Mouse (Mus musculus) 3134 (cell line): Measurements from ENCODE around the gene Emc6.

ENCODE experiments used
- DNase-seq: peaks from one replicate; pipeline ENCODE4 v3.0.0-alpha.2; 2011; ENCODE audit warnings: low spot score; ENCODE audit not compliant: insufficient read length; ENCODE audit errors: extremely low read depth

The Emc6 gene

GRCm38 (mm10) chr11:73177509-73177875 lies 655 bp upstream of the Emc6 start:
- DNase-seq: peak; percentile 92

- DNase-seq: no peak
Measured at GRCm38 (mm10) chr11:73176186-73176585, 651 bp downstream of the Emc6 start.

- DNase-seq: no peak
Measured at GRCm38 (mm10) chr11:73175612-73176011, 1.2 kb downstream of the Emc6 start.

GRCm38 (mm10) chr11:73172186-73172585 lies 4.7 kb downstream of the Emc6 start:
- no peak for DNase-seq

GRCm38 (mm10) chr11:73169231-73169630 lies 7.6 kb downstream of the Emc6 start:
- DNase-seq: no peak

- DNase-seq: no peak
Measured at GRCm38 (mm10) chr11:73168576-73168975, 8.3 kb downstream of the Emc6 start.

GRCm38 (mm10) chr11:73168071-73168470 lies 8.8 kb downstream of the Emc6 start:
- DNase-seq: no peak

- DNase-seq: no peak
Measured at GRCm38 (mm10) chr11:73162284-73162683, 14.6 kb downstream of the Emc6 start.

GRCm38 (mm10) chr11:73161616-73162015 lies 15.2 kb downstream of the Emc6 start:
- DNase-seq: peak; percentile 47

- peak; percentile 76 for DNase-seq
Measured at GRCm38 (mm10) chr11:73160811-73161200, 16.0 kb downstream of the Emc6 start.

GRCm38 (mm10) chr11:73159957-73160810 lies 16.7 kb downstream of the Emc6 start, which contains the start of gene P2rx5:
Gene P2rx5 (plus strand): TSS chr11:73160421.
- DNase-seq: no peak

- no peak for DNase-seq
Measured at GRCm38 (mm10) chr11:73155071-73155470, 21.8 kb downstream of the Emc6 start.

GRCm38 (mm10) chr11:73148209-73148608 lies 28.6 kb downstream of the Emc6 start:
- no peak for DNase-seq

- DNase-seq: no peak
Measured at GRCm38 (mm10) chr11:73146975-73147365, 29.9 kb downstream of the Emc6 start.

GRCm38 (mm10) chr11:73146026-73146974 lies 30.5 kb downstream of the Emc6 start:
- DNase-seq: no peak

- no peak for DNase-seq
Measured at GRCm38 (mm10) chr11:73144261-73144681, 32.6 kb downstream of the Emc6 start.

- peak; percentile 93 for DNase-seq
Measured at GRCm38 (mm10) chr11:73137591-73138501, 39.0 kb downstream of the Emc6 start, which contains the start of gene Haspin. Gene Haspin (minus strand): TSS chr11:73138294.

GRCm38 (mm10) chr11:73137116-73137515 lies 39.7 kb downstream of the Emc6 start:
- no peak for DNase-seq

- DNase-seq: no peak
Measured at GRCm38 (mm10) chr11:73136587-73136986, 40.2 kb downstream of the Emc6 start.

- no peak for DNase-seq
Measured at GRCm38 (mm10) chr11:73134222-73134621, 42.6 kb downstream of the Emc6 start.
